ENCODE assay signal across 8 mouse cellular contexts in the genomic region with DNA sequence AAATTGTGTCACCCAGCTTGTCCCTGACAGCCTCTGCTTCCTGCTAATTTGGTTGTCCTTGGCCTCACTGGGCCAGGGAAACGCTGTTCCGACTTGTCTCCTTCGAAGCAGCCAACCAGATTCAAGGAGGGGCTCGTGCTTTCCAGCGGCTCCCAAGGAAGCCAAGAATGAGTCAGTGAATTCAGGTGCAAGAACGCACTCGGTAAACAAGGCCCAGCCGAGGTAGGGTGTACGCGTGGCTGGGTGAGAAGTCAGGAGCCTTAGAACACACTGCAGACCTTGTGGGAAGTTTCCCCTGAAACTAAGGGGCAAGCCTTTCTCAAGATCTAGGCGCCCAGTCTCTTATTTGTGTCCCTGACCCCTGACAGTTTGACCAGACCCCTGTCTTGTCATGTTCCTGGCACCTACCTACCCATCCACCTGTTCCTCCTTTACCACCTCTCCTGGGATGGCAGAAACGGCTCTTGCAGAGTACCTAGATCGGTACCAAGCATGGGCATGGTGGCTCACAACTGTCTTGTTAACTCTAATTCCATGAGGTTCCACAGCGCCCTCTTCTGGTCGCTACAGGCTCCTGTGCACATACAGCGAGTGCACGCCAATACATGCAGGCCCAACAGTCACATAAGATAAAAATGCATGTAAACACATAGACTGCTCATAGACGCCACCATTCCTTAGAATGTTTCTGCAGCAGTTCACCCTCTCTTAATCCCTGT. TPM values are rescaled to one million over a fixed set of nuclear protein-coding genes. Genes with fewer than 3 reads are reported as not detected.
DNase-seq lines count a peak whose midpoint lies in the region; ATAC-seq and TF ChIP-seq lines count a peak whose summit lies in the region.

TSS of gene Dhx32 (minus strand) at position 10 of the 719 bp plus-strand sequence.

- no peaks in the 10 kb centered on the region for H3K9me3 ChIP-seq in heart, embryonic 15.5 days (replicated peaks)
- no peaks in the 10 kb centered on the region for H3K9me3 ChIP-seq in liver, postnatal 0 days (ENCODE audit: low read length)
- H3K9me3 ChIP-seq in neural tube, embryonic 14.5 days (ENCODE audit: control insufficient read depth, low read length): no peaks in the 10 kb centered on the region

- peak; percentile 32 for TF ChIP-seq CTCF in C2C12 (IDR thresholded peaks at IDR 0.05; ENCODE audit: control insufficient read depth, insufficient read depth, insufficient read length)
- TF ChIP-seq CTCF in liver, postnatal 0 days (IDR thresholded peaks at IDR 0.05; ENCODE audit: low read depth): peak; percentile 84

- H3K27me3 ChIP-seq in C2C12 (ENCODE audit: control insufficient read depth, insufficient read depth, insufficient read length): no peaks in the 10 kb centered on the region
- no peaks in the 10 kb centered on the region for H3K27me3 ChIP-seq in heart, embryonic 15.5 days
- no peaks in the 10 kb centered on the region for H3K27me3 ChIP-seq in liver, postnatal 0 days (ENCODE audit: insufficient read depth, low read length)
- no peaks in the 10 kb centered on the region for H3K27me3 ChIP-seq in neural tube, embryonic 14.5 days (ENCODE audit: control insufficient read depth, insufficient read depth, low read length)

- 0 out of 2 replicates have a peak, but pooled peaks cover 2% of the 10 kb centered on the region for H3K4me1 ChIP-seq in heart, embryonic 15.5 days (replicated peaks)
- no peaks in the 10 kb centered on the region for H3K4me1 ChIP-seq in liver, postnatal 0 days (ENCODE audit: insufficient read depth)
- no peaks in the 10 kb centered on the region for H3K4me1 ChIP-seq in neural tube, embryonic 14.5 days (ENCODE audit: control insufficient read depth, insufficient read depth, low read length)

- H3K4me3 ChIP-seq in C2C12 (ENCODE audit: insufficient read depth, poor library complexity, severe bottlenecking): no peak within 1 kb of the TSS
- no peak within 1 kb of the TSS for H3K4me3 ChIP-seq in heart, embryonic 15.5 days
- H3K4me3 ChIP-seq in liver, postnatal 0 days (ENCODE audit: low read depth, low read length): no peak within 1 kb of the TSS
- no peak within 1 kb of the TSS for H3K4me3 ChIP-seq in neural tube, embryonic 14.5 days (ENCODE audit: low read depth, low read length)

- no peak for TF ChIP-seq EP300 in liver, postnatal 0 days (IDR thresholded peaks at IDR 0.05; ENCODE audit: low read depth)

- H3K4me2 ChIP-seq in heart, embryonic 15.5 days: peak within 1 kb of the TSS; percentile 33
- H3K4me2 ChIP-seq in liver, postnatal 0 days (ENCODE audit: low read depth, low read length): no peak within 1 kb of the TSS
- no peak within 1 kb of the TSS for H3K4me2 ChIP-seq in neural tube, embryonic 14.5 days (ENCODE audit: low read depth, low read length)

- DNase-seq in brain, adult 2 months (ENCODE audit: low read depth, low spot score): peak; percentile 85
- peak; percentile 63 for DNase-seq in fibroblast of lung, adult 2 months (ENCODE audit: low read depth)
- peak; percentile 84 to 85 for DNase-seq in kidney, postnatal 25 days
- peak; percentile 79 for DNase-seq in liver, postnatal 0 days
- DNase-seq in thymus, postnatal 10 days (ENCODE audit: low spot score in 2 of 2): peak; percentile 19 to 61

- no peaks in the 10 kb centered on the region for H3K79me3 ChIP-seq in C2C12 (ENCODE audit: low read depth)

- H3K36me3 ChIP-seq in C2C12 (ENCODE audit: control insufficient read depth, insufficient read depth): no peaks in the 10 kb centered on the region
- H3K36me3 ChIP-seq in heart, embryonic 15.5 days: no peaks in the 10 kb centered on the region
- no peaks in the 10 kb centered on the region for H3K36me3 ChIP-seq in liver, postnatal 0 days (replicated peaks; ENCODE audit: insufficient read depth, low read length)
- H3K36me3 ChIP-seq in neural tube, embryonic 14.5 days (ENCODE audit: control insufficient read depth, insufficient read depth, low read length): no peaks in the 10 kb centered on the region

- no peaks in the 10 kb centered on the region for H3K79me2 ChIP-seq in C2C12 (ENCODE audit: control insufficient read depth, insufficient read depth)

- H3ac ChIP-seq in C2C12 (ENCODE audit: control insufficient read depth, insufficient read length, low read depth): no peak within 1 kb of the TSS

- peak; percentile 50 for ATAC-seq in heart, embryonic 15.5 days (replicated peaks; ENCODE audit: insufficient number of reproducible peaks, insufficient read depth, low FRiP score, low read depth)
- ATAC-seq in liver, postnatal 0 days: peak; percentile 80
- no peak for ATAC-seq in neural tube, embryonic 14.5 days (ENCODE audit: low read depth)

- WGBS in heart, embryonic 15.5 days: 23% methylated on average over 18 of the region's 18 CpGs
- 37% methylated on average over 18 of the region's 18 CpGs for WGBS in liver, postnatal 0 days (ENCODE audit: insufficient replicate concordance)
- WGBS in neural tube, embryonic 14.5 days: 26% methylated on average over 18 of the region's 18 CpGs

- H3K9ac ChIP-seq in heart, embryonic 15.5 days: no peak within 1 kb of the TSS
- H3K9ac ChIP-seq in liver, postnatal 0 days (replicated peaks): no peak within 1 kb of the TSS
- no peak within 1 kb of the TSS for H3K9ac ChIP-seq in neural tube, embryonic 14.5 days (replicated peaks; ENCODE audit: low read depth, low read length)

- H3K27ac ChIP-seq in heart, embryonic 15.5 days: no peak within 1 kb of the TSS
- H3K27ac ChIP-seq in liver, postnatal 0 days (ENCODE audit: low read depth): no peak within 1 kb of the TSS
- H3K27ac ChIP-seq in neural tube, embryonic 14.5 days (ENCODE audit: low read depth, low read length): no peak within 1 kb of the TSS

TF ChIP-seq in C2C12, 6 proteins besides CTCF, POLR2A, EP300 and RAD21:
- TF ChIP-seq CEBPB (IDR thresholded peaks at IDR 0.05; ENCODE audit: low read depth): no peak
- no peak for TF ChIP-seq MYOG (IDR thresholded peaks at IDR 0.05; ENCODE audit: control insufficient read depth, extremely low read depth, insufficient read length)
- TF ChIP-seq USF1 (IDR thresholded peaks at IDR 0.05; ENCODE audit: low read depth): no peak
- no peak for TF ChIP-seq MAX (IDR thresholded peaks at IDR 0.05)
- no peak for TF ChIP-seq MYOD1 (IDR thresholded peaks at IDR 0.05; ENCODE audit: control insufficient read depth, insufficient read length, low read depth)
- no peak for TF ChIP-seq FOSL1 (IDR thresholded peaks at IDR 0.05; ENCODE audit: insufficient read depth, low read length, poor library complexity, severe bottlenecking)
TF ChIP-seq in C2C12: peak in this region for 0.

RNA-seq across cellular contexts. Expression of gene Dhx32, which starts in this region (rescaled TPM):
- polyA plus RNA-seq in C2C12 (2012; fragmentation: generic; extraction: Trizol): 27.0 TPM
- 30.4 and 31.3 TPM in 2 replicates for polyA plus RNA-seq in heart, embryonic 15.5 days (2015; fragmentation: Nextera tagmentation; extraction: Ambion mirVana)
- 5.2 and 5.5 TPM in 2 replicates for polyA plus RNA-seq in liver, postnatal 0 days (2015; fragmentation: Nextera tagmentation; extraction: Ambion mirVana)
- polyA plus RNA-seq in neural tube, embryonic 14.5 days (2014; fragmentation: Nextera tagmentation; extraction: Ambion mirVana): 35.0 and 41.0 TPM in 2 replicates
